Mouse (Mus musculus): ENCODE measurements around the gene Orai3. TPM values are rescaled to one million over a fixed set of nuclear protein-coding genes. Genes with fewer than 3 reads are reported as not detected.

The Orai3 gene
- polyA plus RNA-seq, 1 experiment from 2014 or later, result 13.3 TPM

- 73% methylated on average over 2 of the region's 2 CpGs for WGBS
- Histone ChIP-seq H3K4me3 (no peak overlapping the region), H3K27ac (ENCODE audit: poor library complexity, severe bottlenecking) (no peak overlapping the region), H3K4me2 (no peak overlapping the region), H3K27me3 (replicated peaks) (peaks cover 10% of the 10 kb centered on the region), H3K36me3 (peaks cover 61% of the 10 kb centered on the region), H3K4me1 (replicated peaks) (peaks cover 17% of the 10 kb centered on the region), H3K9me3 (replicated peaks) (no peaks in the 10 kb centered on the region), H3K9ac (no peak overlapping the region)
- ATAC-seq (ENCODE audit: insufficient number of reproducible peaks, low FRiP score), result no peak
These were observed 3.9 kb upstream of the Orai3 start for GRCm38 (mm10) chr7:127765756-127766155.

GRCm38 (mm10) chr7:127766851-127767609, 2.6 kb upstream of the Orai3 start:
- WGBS, result 68% methylated on average over 17 of the region's 17 CpGs
- peak; percentile 53 for ATAC-seq (ENCODE audit: insufficient number of reproducible peaks, low FRiP score)
- H3K27me3 ChIP-seq (replicated peaks), result peaks cover 8% of the 10 kb centered on the region
- H3K4me2 ChIP-seq, result peak overlapping the region; percentile 6; the same call in 1 of the 2 replicates
- H3K4me1 ChIP-seq (replicated peaks), result peaks cover 24% of the 10 kb centered on the region
- no peak overlapping the region for H3K4me3 ChIP-seq
- no peak overlapping the region for H3K9ac ChIP-seq
- H3K9me3 ChIP-seq (replicated peaks), result no peaks in the 10 kb centered on the region
- H3K36me3 ChIP-seq, result peaks cover 54% of the 10 kb centered on the region
- 0 out of 2 replicates have a peak overlapping the region, but pooled peaks have one; percentile 21 for H3K27ac ChIP-seq (ENCODE audit: poor library complexity, severe bottlenecking)

GRCm38 (mm10) chr7:127767671-127768345, 1.8 kb upstream of the Orai3 start:
- no peak overlapping the region for H3K4me3 ChIP-seq
- 91% methylated on average over 19 of the region's 19 CpGs for WGBS
- no peak overlapping the region for H3K27ac ChIP-seq (ENCODE audit: poor library complexity, severe bottlenecking)
- no peak overlapping the region for H3K9ac ChIP-seq
- peaks cover 24% of the 10 kb centered on the region for H3K4me1 ChIP-seq (replicated peaks)
- peaks cover 3% of the 10 kb centered on the region; the same call in 1 of the 2 replicates for H3K27me3 ChIP-seq (replicated peaks)
- peak overlapping the region; percentile 6; the same call in 1 of the 2 replicates for H3K4me2 ChIP-seq
- H3K36me3 ChIP-seq, result peaks cover 49% of the 10 kb centered on the region
- ATAC-seq (ENCODE audit: insufficient number of reproducible peaks, low FRiP score), result no peak
- H3K9me3 ChIP-seq (replicated peaks), result no peaks in the 10 kb centered on the region

GRCm38 (mm10) chr7:127768346-127768996, 1.1 kb upstream of the Orai3 start:
- Histone ChIP-seq H3K27me3 (replicated peaks) (peaks cover 3% of the 10 kb centered on the region; the same call in 1 of the 2 replicates), H3K36me3 (peaks cover 44% of the 10 kb centered on the region), H3K4me3 (no peak overlapping the region), H3K4me2 (peak overlapping the region; percentile 94; the same call in 1 of the 2 replicates), H3K9ac (no peak overlapping the region), H3K4me1 (replicated peaks) (peaks cover 24% of the 10 kb centered on the region), H3K27ac (ENCODE audit: poor library complexity, severe bottlenecking) (no peak overlapping the region), H3K9me3 (replicated peaks) (no peaks in the 10 kb centered on the region)
- WGBS, result 58% methylated on average over 13 of the region's 13 CpGs
- ATAC-seq (ENCODE audit: insufficient number of reproducible peaks, low FRiP score), result no peak

- ATAC-seq (ENCODE audit: insufficient number of reproducible peaks, low FRiP score), result peak; percentile 83
- peak overlapping the region; percentile 75 for H3K4me3 ChIP-seq
- peaks cover 24% of the 10 kb centered on the region for H3K4me1 ChIP-seq (replicated peaks)
- WGBS, result 2% methylated on average over 16 of the region's 16 CpGs
- H3K4me2 ChIP-seq, result peak overlapping the region; percentile 94
- peak overlapping the region; percentile 82 for H3K27ac ChIP-seq (ENCODE audit: poor library complexity, severe bottlenecking)
- H3K9me3 ChIP-seq (replicated peaks), result no peaks in the 10 kb centered on the region
- peaks cover 38% of the 10 kb centered on the region for H3K36me3 ChIP-seq
- peak overlapping the region; percentile 88 for H3K9ac ChIP-seq
- H3K27me3 ChIP-seq (replicated peaks), result peaks cover 3% of the 10 kb centered on the region; the same call in 1 of the 2 replicates
These were observed 520 bp upstream of the Orai3 start for GRCm38 (mm10) chr7:127768997-127769593.

- Histone ChIP-seq H3K36me3 (peaks cover 28% of the 10 kb centered on the region), H3K4me2 (peak overlapping the region; percentile 94), H3K9me3 (replicated peaks) (no peaks in the 10 kb centered on the region), H3K27ac (ENCODE audit: poor library complexity, severe bottlenecking) (peak overlapping the region; percentile 82), H3K4me1 (replicated peaks) (peaks cover 24% of the 10 kb centered on the region), H3K27me3 (replicated peaks) (peaks cover 3% of the 10 kb centered on the region; the same call in 1 of the 2 replicates), H3K4me3 (peak overlapping the region; percentile 75), H3K9ac (peak overlapping the region; percentile 88)
- WGBS, result 2% methylated on average over 27 of the region's 27 CpGs
- peak; percentile 52 for ATAC-seq (ENCODE audit: insufficient number of reproducible peaks, low FRiP score)
These were observed 657 bp downstream of the Orai3 start for GRCm38 (mm10) chr7:127770039-127770905.

GRCm38 (mm10) chr7:127771262-127771661, 1.6 kb downstream of the Orai3 start:
- Histone ChIP-seq H3K36me3 (peaks cover 21% of the 10 kb centered on the region), H3K4me3 (peak overlapping the region; percentile 75; the same call in 1 of the 2 replicates), H3K27me3 (replicated peaks) (peaks cover 3% of the 10 kb centered on the region; the same call in 1 of the 2 replicates), H3K9me3 (replicated peaks) (no peaks in the 10 kb centered on the region), H3K4me2 (peak overlapping the region; percentile 94), H3K27ac (ENCODE audit: poor library complexity, severe bottlenecking) (no peak overlapping the region), H3K9ac (peak overlapping the region; percentile 88; the same call in 1 of the 2 replicates), H3K4me1 (replicated peaks) (peaks cover 26% of the 10 kb centered on the region)
- no peak for ATAC-seq (ENCODE audit: insufficient number of reproducible peaks, low FRiP score)
- 69% methylated on average over 5 of the region's 5 CpGs for WGBS

- 68% methylated on average over 3 of the region's 3 CpGs for WGBS
- peaks cover 3% of the 10 kb centered on the region; the same call in 1 of the 2 replicates for H3K27me3 ChIP-seq (replicated peaks)
- H3K36me3 ChIP-seq, result peaks cover 13% of the 10 kb centered on the region
These were observed 2.5 kb downstream of the Orai3 start for GRCm38 (mm10) chr7:127772080-127772479.

GRCm38 (mm10) chr7:127772557-127772956, 2.9 kb downstream of the Orai3 start:
- peaks cover 3% of the 10 kb centered on the region; the same call in 1 of the 2 replicates for H3K27me3 ChIP-seq (replicated peaks)
- H3K4me1 ChIP-seq (replicated peaks), result peaks cover 26% of the 10 kb centered on the region
- 86% methylated on average over 1 of the region's 1 CpGs for WGBS
- peaks cover 8% of the 10 kb centered on the region for H3K36me3 ChIP-seq
- H3K9ac ChIP-seq, result no peak overlapping the region
- ATAC-seq (ENCODE audit: insufficient number of reproducible peaks, low FRiP score), result no peak
- H3K4me2 ChIP-seq, result no peak overlapping the region
- no peaks in the 10 kb centered on the region for H3K9me3 ChIP-seq (replicated peaks)
- H3K4me3 ChIP-seq, result no peak overlapping the region
- no peak overlapping the region for H3K27ac ChIP-seq (ENCODE audit: poor library complexity, severe bottlenecking)

More at GRCm38 (mm10) chr7:127772080-127772479, 2.5 kb downstream of the Orai3 start:
- Histone ChIP-seq H3K4me3 (no peak overlapping the region), H3K9ac (no peak overlapping the region), H3K27ac (ENCODE audit: poor library complexity, severe bottlenecking) (no peak overlapping the region), H3K9me3 (replicated peaks) (no peaks in the 10 kb centered on the region), H3K4me1 (replicated peaks) (peaks cover 26% of the 10 kb centered on the region), H3K4me2 (no peak overlapping the region)
- no peak for ATAC-seq (ENCODE audit: insufficient number of reproducible peaks, low FRiP score)
